Mouse (Mus musculus): ENCODE data around the gene Pxdc1. TPM values are rescaled to one million over a fixed set of nuclear protein-coding genes. Genes with fewer than 3 reads are reported as not detected.

Gene Pxdc1
- polyA plus RNA-seq, 1 experiment from 2014 or later: 11.8 TPM

DNA sequence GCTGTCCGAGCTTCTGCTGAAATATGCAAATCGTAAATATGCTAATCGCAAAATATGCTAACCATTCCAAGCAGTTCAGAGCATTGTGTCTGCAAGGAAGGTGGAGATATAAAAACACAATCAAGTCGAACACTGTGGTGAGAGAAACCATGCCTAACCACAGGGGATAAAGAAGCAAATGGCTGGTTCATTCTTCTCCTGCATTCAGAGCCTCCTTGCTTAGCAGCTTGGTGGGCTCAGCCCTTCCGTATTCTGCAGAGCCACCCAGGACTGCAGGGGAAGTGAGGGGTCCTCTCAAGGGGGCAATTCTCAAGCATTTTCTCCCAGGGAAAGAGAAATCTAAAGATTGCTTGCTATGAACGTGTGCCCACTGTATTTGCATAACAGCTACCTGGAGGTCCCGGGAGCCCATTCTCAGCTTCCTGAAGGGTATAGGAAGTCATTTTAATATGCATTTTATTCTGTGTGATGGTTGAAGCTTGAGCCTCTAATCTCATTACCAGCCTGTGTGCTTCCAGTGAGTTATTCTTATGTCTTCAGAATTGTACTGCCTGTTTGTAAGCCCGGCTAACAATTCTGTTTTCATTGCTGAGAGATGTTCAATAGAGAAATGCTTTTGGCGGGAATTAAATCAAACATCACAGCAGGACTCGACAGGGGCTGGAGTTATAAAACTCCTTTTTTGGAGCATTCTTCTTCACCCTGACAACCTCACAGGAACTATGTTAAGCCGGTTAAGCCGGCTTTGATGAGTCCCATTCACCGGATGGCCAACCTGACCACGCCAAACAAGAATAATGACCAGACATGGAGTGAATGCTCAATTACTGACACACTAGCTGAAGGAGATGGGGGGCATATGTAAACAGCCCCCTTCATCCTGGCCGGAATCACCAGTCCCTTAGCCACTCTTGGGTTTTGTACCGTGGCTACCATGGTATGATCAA, 16.9 kb upstream of the Pxdc1 start:
- Histone ChIP-seq H3K9ac (no peak overlapping the region), H3K4me3 (replicated peaks) (no peak overlapping the region), H3K27me3 (no peaks in the 10 kb centered on the region), H3K36me3 (no peaks in the 10 kb centered on the region), H3K27ac (no peak overlapping the region), H3K4me2 (no peak overlapping the region), H3K4me1 (no peaks in the 10 kb centered on the region), H3K9me3 (replicated peaks) (no peaks in the 10 kb centered on the region)
- WGBS: 72% methylated on average over 16 of the region's 16 CpGs
- ATAC-seq (replicated peaks; ENCODE audit: low FRiP score): no peak

DNA sequence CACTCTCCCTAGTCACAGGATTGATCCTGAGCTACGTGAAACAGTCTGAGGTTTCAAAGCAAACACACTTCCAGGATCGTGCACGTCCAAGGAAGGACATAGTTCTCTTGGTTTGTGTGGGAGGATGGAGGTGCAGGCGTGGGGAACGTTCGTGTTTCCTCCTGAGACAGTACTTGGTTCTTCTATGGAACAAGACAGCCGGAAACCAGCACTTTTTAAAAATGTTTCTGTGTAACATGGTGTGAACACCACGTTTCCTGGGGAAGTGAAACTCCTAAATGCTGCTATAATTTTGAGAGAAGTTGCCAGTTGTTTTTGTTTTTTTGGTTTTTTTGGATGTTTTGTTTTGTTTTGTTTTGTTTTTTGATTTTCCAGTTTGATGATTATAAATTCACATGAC, 13.9 kb upstream of the Pxdc1 start:
- H3K27me3 ChIP-seq: no peaks in the 10 kb centered on the region

DNA sequence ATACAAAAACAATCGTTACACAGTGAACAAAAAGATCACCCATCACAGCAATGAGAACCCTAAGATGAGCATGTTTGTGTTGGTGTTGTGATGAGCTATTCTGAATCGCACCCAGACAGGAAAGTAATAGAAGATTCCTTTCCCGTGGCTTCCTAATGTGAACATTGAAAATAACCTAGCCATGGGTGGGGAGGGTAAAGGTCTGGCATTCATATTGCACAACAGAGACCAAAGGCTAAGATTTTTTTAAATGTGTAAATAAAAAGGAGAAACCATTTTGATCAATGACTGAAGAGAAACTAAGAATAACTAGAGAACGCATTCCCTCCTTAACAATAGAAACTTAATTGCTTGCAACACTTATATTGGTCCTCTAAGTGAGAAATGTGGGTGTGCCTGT, 11.8 kb upstream of the Pxdc1 start:
- Histone ChIP-seq H3K27ac (no peak overlapping the region), H3K9ac (no peak overlapping the region), H3K4me1 (no peaks in the 10 kb centered on the region), H3K4me3 (replicated peaks) (no peak overlapping the region), H3K27me3 (no peaks in the 10 kb centered on the region), H3K36me3 (no peaks in the 10 kb centered on the region), H3K4me2 (no peak overlapping the region), H3K9me3 (replicated peaks) (no peaks in the 10 kb centered on the region)
- no peak for ATAC-seq (replicated peaks; ENCODE audit: low FRiP score)
- 89% methylated on average over 4 of the region's 4 CpGs for WGBS

More for the DNA sequence above, 13.9 kb upstream of the Pxdc1 start:
- Histone ChIP-seq H3K4me1 (no peaks in the 10 kb centered on the region), H3K27ac (no peak overlapping the region), H3K9me3 (replicated peaks) (no peaks in the 10 kb centered on the region), H3K4me3 (replicated peaks) (no peak overlapping the region), H3K36me3 (no peaks in the 10 kb centered on the region), H3K4me2 (no peak overlapping the region), H3K9ac (no peak overlapping the region)
- 30% methylated on average over 8 of the region's 8 CpGs for WGBS
- no peak for ATAC-seq (replicated peaks; ENCODE audit: low FRiP score)

DNA sequence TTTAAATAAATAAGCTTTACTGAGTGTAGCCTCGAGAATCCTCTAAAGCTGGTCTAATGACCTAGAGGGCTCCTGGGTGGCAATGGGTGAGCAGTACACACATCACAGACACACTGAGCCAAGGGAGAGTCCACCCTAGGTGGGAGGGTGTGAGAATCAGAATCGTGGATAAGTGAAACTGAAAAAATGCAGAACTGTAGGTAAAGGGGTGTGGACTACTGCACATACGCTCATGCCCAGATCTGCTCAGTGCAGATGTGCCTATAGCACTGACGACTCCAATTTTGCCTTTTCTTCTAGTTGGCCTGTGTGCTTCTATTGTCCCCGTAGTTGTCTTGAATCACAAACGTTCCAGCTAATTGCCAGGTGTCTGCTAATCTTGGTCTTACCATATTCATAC, 10.5 kb upstream of the Pxdc1 start:
- H3K27me3 ChIP-seq: no peaks in the 10 kb centered on the region
- H3K4me3 ChIP-seq (replicated peaks): no peak overlapping the region

DNA sequence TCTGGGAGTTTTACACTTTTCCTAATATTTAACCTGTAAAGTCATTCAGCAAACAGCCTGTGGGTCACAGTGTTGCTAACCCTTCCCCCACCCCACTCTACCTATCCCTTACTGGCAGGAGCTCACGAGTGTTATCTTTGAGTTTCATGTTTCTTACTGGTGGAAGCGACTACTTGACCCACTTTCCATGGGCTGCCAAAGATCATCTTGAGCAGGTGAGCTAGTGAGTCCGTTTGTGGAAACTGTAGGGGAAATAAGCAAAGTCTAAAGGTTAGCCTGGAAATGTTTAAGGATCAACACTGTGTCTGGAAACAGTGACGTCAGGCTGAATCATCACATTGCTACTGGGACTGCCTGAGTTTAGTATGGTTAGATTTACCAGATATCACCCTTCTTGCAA, 6.2 kb upstream of the Pxdc1 start:
- H3K27me3 ChIP-seq: peaks cover 4% of the 10 kb centered on the region; the same call in 1 of the 2 replicates
- H3K4me2 ChIP-seq: no peak overlapping the region
- 55% methylated on average over 4 of the region's 4 CpGs for WGBS
- H3K9ac ChIP-seq: no peak overlapping the region
- no peaks in the 10 kb centered on the region for H3K36me3 ChIP-seq
- H3K4me1 ChIP-seq: no peaks in the 10 kb centered on the region
- no peak overlapping the region for H3K4me3 ChIP-seq (replicated peaks)
- ATAC-seq (replicated peaks; ENCODE audit: low FRiP score): no peak
- H3K27ac ChIP-seq: no peak overlapping the region
- H3K9me3 ChIP-seq (replicated peaks): no peaks in the 10 kb centered on the region

More for the DNA sequence above, 10.5 kb upstream of the Pxdc1 start:
- Histone ChIP-seq H3K27ac (no peak overlapping the region), H3K4me1 (no peaks in the 10 kb centered on the region), H3K9me3 (replicated peaks) (no peaks in the 10 kb centered on the region), H3K9ac (no peak overlapping the region), H3K4me2 (no peak overlapping the region), H3K36me3 (no peaks in the 10 kb centered on the region)
- no peak for ATAC-seq (replicated peaks; ENCODE audit: low FRiP score)
- 81% methylated on average over 6 of the region's 6 CpGs for WGBS

DNA sequence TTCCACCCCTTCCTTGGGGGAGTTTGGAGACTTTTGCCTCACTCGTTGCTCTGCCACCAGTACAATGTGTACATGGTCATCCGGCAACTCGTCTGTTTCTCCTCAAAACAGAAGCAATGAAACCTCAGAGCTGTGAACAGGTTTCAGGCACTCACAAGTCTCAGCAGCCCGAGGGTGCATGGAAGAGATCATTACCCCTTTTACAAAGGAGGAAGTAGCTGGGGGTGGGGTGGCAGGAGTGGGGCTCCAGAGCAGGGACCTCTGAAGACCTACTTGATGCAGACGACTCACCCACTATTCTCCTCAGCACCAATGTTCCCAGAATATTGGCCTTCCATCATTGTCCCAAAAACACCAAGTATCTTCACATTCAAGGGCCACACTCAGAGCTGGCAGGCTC, 3.1 kb upstream of the Pxdc1 start:
- Histone ChIP-seq H3K9ac (no peak overlapping the region), H3K9me3 (replicated peaks) (no peaks in the 10 kb centered on the region), H3K27ac (no peak overlapping the region), H3K4me1 (peaks cover 24% of the 10 kb centered on the region), H3K4me2 (no peak overlapping the region), H3K36me3 (no peaks in the 10 kb centered on the region), H3K4me3 (replicated peaks) (no peak overlapping the region), H3K27me3 (peaks cover 28% of the 10 kb centered on the region)
- ATAC-seq (replicated peaks; ENCODE audit: low FRiP score): no peak
- 86% methylated on average over 5 of the region's 5 CpGs for WGBS

DNA sequence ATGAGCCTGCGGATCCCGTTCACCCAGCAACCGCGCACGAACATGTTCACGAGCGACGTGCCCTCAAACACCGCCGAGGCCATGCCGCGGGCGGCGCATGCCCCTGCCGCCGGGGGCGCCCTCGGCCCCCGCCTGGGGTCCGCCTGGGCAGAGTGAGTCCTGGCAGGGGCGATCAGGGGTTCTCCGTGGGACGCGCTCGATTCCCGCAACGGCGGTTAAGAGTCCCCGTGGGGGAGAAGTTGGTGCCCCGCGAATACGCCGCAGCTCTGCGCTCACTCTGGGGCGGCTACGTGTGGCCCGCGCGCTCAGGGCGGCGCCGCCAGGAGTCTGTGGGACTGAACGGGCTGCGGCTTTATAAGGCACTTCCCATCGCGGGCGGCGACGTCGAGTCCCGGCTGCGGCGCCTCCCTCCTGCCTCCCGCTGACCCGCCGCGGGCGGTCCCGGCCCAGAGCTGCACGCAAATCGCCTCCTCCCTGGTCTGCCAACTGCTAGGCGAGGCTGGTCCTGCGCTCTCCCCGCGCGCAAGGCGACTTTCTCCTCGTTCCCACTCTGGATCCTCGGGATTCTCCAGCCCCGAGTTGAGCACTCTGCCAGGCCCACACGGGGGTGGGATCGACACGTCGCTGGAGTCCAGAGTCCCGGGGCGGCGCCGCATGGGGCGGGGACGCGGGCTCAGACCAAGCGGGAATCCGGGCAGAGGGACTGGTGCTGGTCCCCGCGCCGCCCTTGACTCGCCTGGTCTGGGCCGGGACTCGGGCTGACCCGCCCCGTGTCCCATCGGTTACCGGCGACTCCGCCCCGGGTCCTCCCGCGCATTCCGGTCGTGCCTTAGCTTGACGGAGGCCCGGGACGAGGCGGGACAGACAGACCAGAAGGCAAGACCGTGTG, 689 bp downstream of the Pxdc1 start:
- Histone ChIP-seq H3K4me1 (peaks cover 47% of the 10 kb centered on the region), H3K27me3 (peaks cover 56% of the 10 kb centered on the region), H3K4me3 (replicated peaks) (peak overlapping the region; percentile 68), H3K4me2 (peak overlapping the region; percentile 95), H3K9ac (peak overlapping the region; percentile 62), H3K9me3 (replicated peaks) (no peaks in the 10 kb centered on the region), H3K27ac (peak overlapping the region; percentile 87), H3K36me3 (no peaks in the 10 kb centered on the region)
- ATAC-seq (replicated peaks; ENCODE audit: low FRiP score): peak; percentile 86
- WGBS: under 1% methylated on average over 104 of the region's 105 CpGs

DNA sequence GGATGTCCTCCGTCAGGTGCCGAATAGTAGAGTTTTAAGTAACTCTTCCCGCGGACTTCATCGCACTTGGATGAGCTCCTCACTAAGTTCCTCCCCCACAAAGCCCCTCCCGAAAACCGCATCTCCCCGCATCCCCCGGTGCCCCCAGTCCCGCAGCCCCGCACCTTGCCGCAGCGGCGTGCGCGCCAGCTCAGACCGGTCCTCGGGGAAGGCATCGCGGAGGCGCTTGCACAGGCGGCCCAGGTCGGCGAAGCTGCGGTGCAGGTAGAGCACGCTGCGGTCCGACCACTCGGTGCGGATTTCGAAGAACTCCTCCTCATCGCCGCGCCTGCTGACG, 1.3 kb downstream of the Pxdc1 start:
- no peak; the same call in 1 of the 2 replicates for ATAC-seq (replicated peaks; ENCODE audit: low FRiP score)
- WGBS: under 1% methylated on average over 35 of the region's 35 CpGs

DNA sequence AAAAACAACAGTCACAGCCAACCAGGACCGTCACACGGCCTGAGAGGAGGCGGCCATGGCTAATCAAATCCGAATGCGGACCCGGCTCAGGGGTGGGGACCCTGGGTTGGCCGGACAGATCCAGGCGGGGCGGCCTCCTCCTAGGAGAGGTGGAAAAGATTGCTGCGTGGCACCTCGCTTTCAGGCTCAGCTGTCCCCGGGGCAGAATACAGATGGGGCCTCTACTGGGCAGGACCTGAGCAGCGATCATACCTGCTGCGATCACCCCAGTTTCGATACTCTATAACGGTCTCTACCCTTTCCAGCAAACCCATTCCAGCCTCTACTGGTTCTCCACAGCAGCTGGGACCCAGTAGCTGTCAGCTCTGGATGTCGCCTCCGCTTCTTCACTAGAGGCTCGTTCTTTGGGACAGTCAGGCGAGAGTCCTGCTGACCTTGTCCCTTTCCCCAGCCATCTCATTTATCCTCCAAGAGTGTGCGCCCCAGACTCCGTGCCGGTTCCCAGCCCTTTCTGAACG, 1.8 kb downstream of the Pxdc1 start:
- Histone ChIP-seq H3K36me3 (no peaks in the 10 kb centered on the region), H3K27me3 (peaks cover 56% of the 10 kb centered on the region), H3K4me2 (peak overlapping the region; percentile 95), H3K9me3 (replicated peaks) (no peaks in the 10 kb centered on the region), H3K4me3 (replicated peaks) (peak overlapping the region; percentile 68), H3K27ac (peak overlapping the region; percentile 87; the same call in 1 of the 2 replicates), H3K9ac (peak overlapping the region; percentile 62), H3K4me1 (peaks cover 52% of the 10 kb centered on the region)
- peak; percentile 28 for ATAC-seq (replicated peaks; ENCODE audit: low FRiP score)
- 1% methylated on average over 24 of the region's 24 CpGs for whole genome bisulfite sequencing

More for the DNA sequence above, 1.3 kb downstream of the Pxdc1 start:
- peak overlapping the region; percentile 62 for H3K9ac ChIP-seq
- H3K4me3 ChIP-seq (replicated peaks): peak overlapping the region; percentile 68
- peaks cover 56% of the 10 kb centered on the region for H3K27me3 ChIP-seq
- peaks cover 48% of the 10 kb centered on the region for H3K4me1 ChIP-seq
- peak overlapping the region; percentile 87 for H3K27ac ChIP-seq
- H3K4me2 ChIP-seq: peak overlapping the region; percentile 95
- H3K36me3 ChIP-seq: no peaks in the 10 kb centered on the region
- H3K9me3 ChIP-seq (replicated peaks): no peaks in the 10 kb centered on the region

DNA sequence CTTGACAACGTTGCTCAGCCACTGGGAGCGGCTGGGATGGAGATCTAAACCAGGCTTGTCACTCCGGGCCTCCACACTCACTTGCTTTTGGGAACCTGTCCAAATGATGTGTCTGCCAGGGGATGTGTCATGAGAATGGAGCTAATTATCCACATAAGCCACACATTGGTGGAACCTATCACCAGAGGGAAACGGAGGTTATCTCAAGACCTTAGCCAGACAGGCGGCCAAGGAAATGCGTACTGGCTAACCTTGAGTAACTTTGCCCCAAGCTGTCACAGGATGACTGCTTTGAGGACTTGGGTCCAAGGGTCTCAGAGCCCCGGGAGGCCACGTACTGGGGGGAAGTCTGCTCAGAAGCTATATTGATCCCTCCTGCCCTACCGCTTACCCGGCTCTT, 2.3 kb downstream of the Pxdc1 start:
- H3K9ac ChIP-seq: peak overlapping the region; percentile 62
- H3K27me3 ChIP-seq: peaks cover 56% of the 10 kb centered on the region
- peak overlapping the region; percentile 68 for H3K4me3 ChIP-seq (replicated peaks)
- H3K4me1 ChIP-seq: peaks cover 57% of the 10 kb centered on the region
- 29% methylated on average over 10 of the region's 10 CpGs for WGBS
- H3K4me2 ChIP-seq: peak overlapping the region; percentile 95
- no peaks in the 10 kb centered on the region for H3K36me3 ChIP-seq
- ATAC-seq (replicated peaks; ENCODE audit: low FRiP score): no peak
- H3K9me3 ChIP-seq (replicated peaks): no peaks in the 10 kb centered on the region
- H3K27ac ChIP-seq: no peak overlapping the region

DNA sequence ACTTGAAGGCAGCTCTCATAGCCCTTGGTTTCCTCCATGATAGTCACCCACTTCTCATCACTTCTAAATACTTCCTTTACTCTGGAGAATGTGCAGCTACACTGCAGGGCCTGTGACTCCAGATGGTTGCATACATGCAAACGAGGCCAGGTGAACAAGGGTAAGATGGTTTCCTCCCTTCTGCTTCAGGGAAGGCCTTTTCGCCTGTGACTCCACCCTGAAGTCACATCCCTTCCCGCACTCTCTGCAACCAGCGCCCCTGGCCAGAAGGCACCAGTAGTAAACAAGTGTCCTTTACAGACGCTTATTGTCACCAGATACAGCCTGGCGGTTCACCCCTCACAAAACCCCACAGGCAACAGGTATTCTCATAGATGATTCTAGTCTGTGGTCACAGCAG, 2.9 kb downstream of the Pxdc1 start:
- no peaks in the 10 kb centered on the region for H3K36me3 ChIP-seq
- H3K9me3 ChIP-seq (replicated peaks): no peaks in the 10 kb centered on the region
- WGBS: 62% methylated on average over 6 of the region's 6 CpGs
- no peak overlapping the region for H3K9ac ChIP-seq
- H3K4me2 ChIP-seq: peak overlapping the region; percentile 95
- H3K27me3 ChIP-seq: peaks cover 54% of the 10 kb centered on the region
- H3K4me3 ChIP-seq (replicated peaks): peak overlapping the region; percentile 68
- H3K4me1 ChIP-seq: peaks cover 58% of the 10 kb centered on the region
- no peak for ATAC-seq (replicated peaks; ENCODE audit: low FRiP score)
- no peak overlapping the region for H3K27ac ChIP-seq

DNA sequence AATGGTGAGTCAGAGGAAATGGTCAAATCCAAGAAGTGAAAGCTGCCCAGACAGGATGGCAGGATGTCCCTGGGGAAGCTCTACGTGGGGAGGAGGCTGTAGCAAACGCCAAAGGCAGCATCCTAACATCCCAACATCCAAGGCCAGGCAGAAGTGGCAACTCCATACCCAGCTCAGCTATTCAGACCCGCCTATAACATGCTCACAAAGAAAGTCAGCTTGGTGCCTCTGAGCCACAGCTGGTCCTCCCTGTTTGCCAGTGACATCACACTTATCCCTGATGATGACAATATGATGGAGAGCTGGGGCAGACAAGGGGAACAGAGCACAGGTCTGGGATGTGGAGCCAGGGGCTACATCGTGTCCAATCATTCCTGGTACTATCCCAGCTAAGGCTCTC, 5.5 kb downstream of the Pxdc1 start:
- Histone ChIP-seq H3K27me3 (peaks cover 42% of the 10 kb centered on the region), H3K9ac (no peak overlapping the region), H3K27ac (no peak overlapping the region), H3K9me3 (replicated peaks) (no peaks in the 10 kb centered on the region), H3K4me1 (peaks cover 56% of the 10 kb centered on the region), H3K4me2 (no peak overlapping the region), H3K36me3 (no peaks in the 10 kb centered on the region), H3K4me3 (replicated peaks) (no peak overlapping the region)
- 65% methylated on average over 4 of the region's 4 CpGs for WGBS
- ATAC-seq (replicated peaks; ENCODE audit: low FRiP score): no peak
